Mouse (Mus musculus) subcutaneous adipose tissue, adult 2 months (tissue): ENCODE data around the gene Ascl4. TPM values are rescaled to one million over a fixed set of nuclear protein-coding genes. Genes with fewer than 3 reads are reported as not detected.

Source experiments
- polyA plus RNA-seq: library from polyadenylated mRNA; depleted of rRNA; stranded (reverse); fragments of >200 nt; gene quantifications from 2 replicates; pipeline ENCODE4 v1.2.3, GENCODE M21; 2012; ENCODE audit warnings: low replicate concordance; rRNA removed

Gene Ascl4
- 0.19 TPM in 1 of 2 replicates, not detected in the other for polyA plus RNA-seq

GRCm38 (mm10) chr10:85927676-85928445, at the start of gene Ascl4:
TSS of gene Ascl4 (plus strand) at chr10:85927681.

DNA sequence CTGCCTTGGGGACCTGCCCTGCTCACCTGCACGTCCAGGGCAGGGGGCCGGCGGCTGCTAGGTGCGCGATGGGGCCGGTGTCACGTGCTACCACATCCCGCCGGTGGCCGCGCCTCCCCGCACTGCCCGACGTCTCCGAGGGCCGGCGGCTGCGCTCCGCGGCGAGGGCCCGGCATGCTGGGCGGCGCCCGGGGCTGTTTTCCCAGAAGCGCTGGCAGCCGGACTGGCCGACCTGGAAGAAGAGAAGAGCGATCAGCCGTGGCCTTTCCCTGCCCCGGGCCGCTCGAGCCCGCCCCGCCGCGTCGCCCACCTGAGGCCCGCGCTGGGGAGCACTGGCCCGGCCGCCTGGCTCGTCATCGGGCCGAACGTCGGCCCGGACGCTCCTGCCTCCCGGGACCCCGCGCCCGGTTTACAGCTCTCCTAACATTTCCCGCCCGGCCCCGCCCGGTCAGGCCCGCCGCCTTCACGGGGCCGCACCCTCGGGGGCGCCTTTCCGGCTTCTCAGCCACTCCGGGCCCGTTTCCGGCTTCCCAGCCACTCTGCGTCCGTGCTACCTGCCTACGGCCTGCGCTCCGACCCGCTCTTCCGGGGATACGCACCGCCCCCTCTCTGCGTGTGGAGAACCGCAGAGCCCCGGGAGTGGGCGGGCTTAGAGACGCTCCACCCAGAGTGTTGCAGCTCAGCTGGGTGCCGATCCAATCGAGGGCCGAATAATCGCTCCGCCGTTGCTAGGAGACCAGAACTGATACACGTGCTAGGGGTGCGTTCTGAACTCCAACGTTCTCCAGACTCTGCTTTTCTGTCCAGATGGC, 10.8 kb upstream of the Ascl4 start, which contains the start of gene Prdm4:
Prdm4 (minus strand) TSS at position 645 of the 812 bp plus-strand sequence.

DNA sequence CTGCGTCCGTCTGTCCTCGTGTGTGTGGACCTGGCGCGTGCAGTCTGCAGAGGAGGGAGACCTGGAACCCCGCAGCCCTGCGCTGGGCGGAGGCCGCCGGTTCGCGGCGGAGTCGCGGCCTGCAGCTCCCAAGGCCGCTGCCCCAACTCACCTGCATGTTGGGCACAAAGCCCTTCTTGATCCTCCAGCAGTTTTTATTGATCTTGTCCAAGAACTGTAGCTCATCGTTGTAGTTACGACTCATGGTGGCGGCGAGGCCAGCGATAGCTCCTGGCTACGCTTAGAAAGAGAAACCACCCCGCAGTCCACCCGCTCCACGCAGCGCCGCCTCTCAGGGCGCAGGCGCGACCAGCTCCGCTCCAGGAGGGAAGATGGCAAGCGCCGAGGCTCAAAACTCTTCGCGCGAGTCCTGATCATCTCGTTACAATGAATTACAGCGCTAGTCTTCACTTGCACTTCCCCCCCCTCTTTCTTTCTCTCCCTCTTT, 30.0 kb downstream of the Ascl4 start, which contains the start of gene Rtcb:
Rtcb (minus strand) TSS at position 360 of the 487 bp plus-strand sequence.

Other genes starting within 250 kb of the Ascl4 start
- gene Pwp1, start 98.2 kb upstream of the Ascl4 start, polyA plus RNA-seq = 9.8 and 21.2 TPM in 2 replicates
- 17.0 and 28.9 TPM in 2 replicates for gene Prdm4, start 10.5 kb upstream of the Ascl4 start, polyA plus RNA-seq
- 67.0 and 98.1 TPM in 2 replicates for gene Rtcb, start 30.1 kb downstream of the Ascl4 start, polyA plus RNA-seq
- gene Bpifc, start 84.2 kb downstream of the Ascl4 start, polyA plus RNA-seq = not detected in 2 replicates
- gene Fbxo7, start 94.3 kb downstream of the Ascl4 start, polyA plus RNA-seq = 29.3 and 31.0 TPM in 2 replicates